In genomic region chr11:71401411-71402276, GRCm38 (mm10) we compare ENCODE assay signal across 14 mouse cellular contexts.
"Had no signal": no experiment of that assay in that cellular context is flagged by ENCODE, and none has a peak within 500 bp of the region (broad histone marks: within the 10 kb centered on the region; RNA-seq: fewer than 3 reads in every experiment).

No protein-coding gene starts in this region.

- H3K9me3 ChIP-seq: kidney, embryonic 15.5 days; limb, embryonic 10.5 days; liver, embryonic 15.5 days; midbrain, embryonic 10.5 days had no signal

- H3K27me3 ChIP-seq: kidney, embryonic 15.5 days; liver, embryonic 15.5 days had no signal

- ATAC-seq: midbrain, embryonic 16.5 days had no signal

- H3K27ac ChIP-seq: kidney, embryonic 15.5 days; left cerebral cortex, adult 2 months; limb, embryonic 10.5 days; liver, embryonic 15.5 days; midbrain, embryonic 10.5 days had no signal

- H3K36me3 ChIP-seq: kidney, embryonic 15.5 days; limb, embryonic 10.5 days; liver, embryonic 15.5 days; midbrain, embryonic 10.5 days had no signal

- H3K9ac ChIP-seq: kidney, embryonic 15.5 days; liver, embryonic 15.5 days; lung, embryonic 14.5 days had no signal

- H3K4me1 ChIP-seq: kidney, embryonic 15.5 days; limb, embryonic 10.5 days; liver, embryonic 15.5 days; midbrain, embryonic 10.5 days had no signal

- H3K4me2 ChIP-seq: kidney, embryonic 15.5 days; liver, embryonic 11.5 days; liver, embryonic 15.5 days; lung, embryonic 14.5 days had no signal

- DNase-seq: kidney, postnatal 14 days; lung, embryonic 14.5 days; lung, postnatal 10 days; lung, postnatal 4 days; right cerebral cortex, adult 18-20 months; right cerebral cortex, postnatal 25 days; thymus, postnatal 36 days had no signal

- H3K4me3 ChIP-seq: kidney, embryonic 15.5 days; left cerebral cortex, adult 2 months; limb, embryonic 10.5 days; liver, embryonic 15.5 days; midbrain, embryonic 10.5 days had no signal
